Comparison of ENCODE assay signal across 25 mouse cellular contexts in genomic region chrX:168189563-168189962, GRCm38 (mm10).
DNase-seq lines count a peak whose midpoint lies in the region; ATAC-seq and TF ChIP-seq lines count a peak whose summit lies in the region.
"Had no signal": no experiment of that assay in that cellular context is flagged by ENCODE, and none has a peak within 500 bp of the region (broad histone marks: within the 10 kb centered on the region; RNA-seq: fewer than 3 reads in every experiment).

No protein-coding gene starts in this region.

- no peak overlapping the region for H3K27ac ChIP-seq in lung, postnatal 0 days (ENCODE audit: low read length)
- no peak overlapping the region for H3K27ac ChIP-seq in hindbrain, postnatal 0 days
- H3K27ac ChIP-seq: forebrain, embryonic 10.5 days; forebrain, embryonic 13.5 days; heart, embryonic 10.5 days; heart, embryonic 13.5 days; hindbrain, embryonic 12.5 days; hindbrain, embryonic 15.5 days had no signal

- 52% methylated on average over 8 of the region's 8 CpGs for WGBS in lung, postnatal 0 days
- 90% methylated on average over 8 of the region's 8 CpGs for WGBS in hindbrain, postnatal 0 days

- no peaks in the 10 kb centered on the region for H3K36me3 ChIP-seq in lung, postnatal 0 days (ENCODE audit: insufficient read depth, low read length)
- no peaks in the 10 kb centered on the region for H3K36me3 ChIP-seq in hindbrain, postnatal 0 days (ENCODE audit: insufficient read depth, low read length)
- H3K36me3 ChIP-seq: forebrain, embryonic 10.5 days; G1E; heart, embryonic 10.5 days; heart, embryonic 13.5 days; hindbrain, embryonic 12.5 days; hindbrain, embryonic 15.5 days had no signal

- no peaks in the 10 kb centered on the region for H3K9me3 ChIP-seq in lung, postnatal 0 days (ENCODE audit: low read length)
- H3K9me3 ChIP-seq in hindbrain, postnatal 0 days (ENCODE audit: low read length) = no peaks in the 10 kb centered on the region
- H3K9me3 ChIP-seq: forebrain, embryonic 10.5 days; forebrain, embryonic 13.5 days; G1E; heart, embryonic 10.5 days; heart, embryonic 13.5 days; hindbrain, embryonic 12.5 days; hindbrain, embryonic 15.5 days had no signal

- H3K27me3 ChIP-seq in lung, postnatal 0 days (replicated peaks; ENCODE audit: insufficient read depth, low read length) = no peaks in the 10 kb centered on the region
- no peaks in the 10 kb centered on the region for H3K27me3 ChIP-seq in hindbrain, postnatal 0 days (ENCODE audit: insufficient read depth, low read length)
- H3K27me3 ChIP-seq: CH12.LX; forebrain, embryonic 13.5 days; heart, embryonic 13.5 days; hindbrain, embryonic 12.5 days had no signal

- no peak overlapping the region for H3K9ac ChIP-seq in lung, postnatal 0 days (replicated peaks; ENCODE audit: low read depth)
- no peak overlapping the region for H3K9ac ChIP-seq in hindbrain, postnatal 0 days (replicated peaks; ENCODE audit: low read length)
- H3K9ac ChIP-seq: forebrain, embryonic 13.5 days; heart, embryonic 13.5 days; hindbrain, embryonic 12.5 days; hindbrain, embryonic 15.5 days had no signal

- no peak for DNase-seq in frontal cortex, postnatal 25 days (ENCODE audit: low spot score in 2 of 2)
- DNase-seq in lung, postnatal 0 days (ENCODE audit: low spot score) = peak; percentile 59
- DNase-seq in lung, postnatal 25 days (ENCODE audit: low spot score) = peak; percentile 37
- no peak for DNase-seq in hindbrain, postnatal 0 days (ENCODE audit: low spot score)
- no peak for DNase-seq in right cerebral cortex, postnatal 36 days (ENCODE audit: low spot score in 2 of 2)
- DNase-seq in thymus, postnatal 10 days (ENCODE audit: low spot score in 2 of 2) = no peak
- DNase-seq: adrenal gland, adult 2 months; adrenal gland, postnatal 14 days; cerebellum, adult 18-20 months; cerebellum, adult 9-10 months; cerebellum, postnatal 14 days; gastrocnemius, postnatal 25 days; heart, adult 18-20 months; heart, postnatal 14 days had no signal

- no peak overlapping the region for H3K4me2 ChIP-seq in lung, postnatal 0 days (replicated peaks; ENCODE audit: low read depth, low read length)
- H3K4me2 ChIP-seq in hindbrain, postnatal 0 days (ENCODE audit: low read depth, low read length) = no peak overlapping the region
- H3K4me2 ChIP-seq: forebrain, embryonic 13.5 days; heart, embryonic 13.5 days; hindbrain, embryonic 12.5 days; hindbrain, embryonic 15.5 days had no signal

- TF ChIP-seq CTCF in lung, postnatal 0 days (IDR thresholded peaks at IDR 0.05) = no peak
- no peak for TF ChIP-seq CTCF in hindbrain, postnatal 0 days (IDR thresholded peaks at IDR 0.05; ENCODE audit: low read depth)

- H3K4me3 ChIP-seq in lung, postnatal 0 days (ENCODE audit: low read depth, low read length) = no peak overlapping the region
- H3K4me3 ChIP-seq in hindbrain, postnatal 0 days (ENCODE audit: low read length) = no peak overlapping the region
- H3K4me3 ChIP-seq: forebrain, embryonic 10.5 days; forebrain, embryonic 13.5 days; heart, embryonic 10.5 days; heart, embryonic 13.5 days; hindbrain, embryonic 12.5 days; hindbrain, embryonic 15.5 days had no signal

- peak; percentile 27; the same call in 1 of the 2 replicates for ATAC-seq in frontal cortex, adult (ENCODE audit: low TSS enrichment)
- ATAC-seq in lung, postnatal 0 days = peak; percentile 92
- ATAC-seq in hindbrain, postnatal 0 days = no peak
- ATAC-seq: forebrain, embryonic 13.5 days; forebrain, embryonic 16.5 days; Patski had no signal

- TF ChIP-seq EP300 in lung, postnatal 0 days (IDR thresholded peaks at IDR 0.05) = peak; percentile 79

- H3K4me1 ChIP-seq in lung, postnatal 0 days (ENCODE audit: insufficient read depth, low read depth, low read length) = no peaks in the 10 kb centered on the region
- no peaks in the 10 kb centered on the region for H3K4me1 ChIP-seq in hindbrain, postnatal 0 days (ENCODE audit: insufficient read depth, low read length)
- H3K4me1 ChIP-seq: forebrain, embryonic 10.5 days; forebrain, embryonic 13.5 days; heart, embryonic 10.5 days; heart, embryonic 13.5 days; hindbrain, embryonic 12.5 days; hindbrain, embryonic 15.5 days had no signal

Comparison
In these comparisons a context has a peak if more than half of its experiments do, and no peak if none do; other contexts are left out.
1. DNase-seq: peak in lung, postnatal 0 days (single experiment) and lung, postnatal 25 days (single experiment); none in frontal cortex, postnatal 25 days (0 of 2), hindbrain, postnatal 0 days (single experiment), right cerebral cortex, postnatal 36 days (0 of 2) and thymus, postnatal 10 days (0 of 2).